Mouse (Mus musculus): ENCODE results near the gene Blmh.

The Blmh gene

DNA sequence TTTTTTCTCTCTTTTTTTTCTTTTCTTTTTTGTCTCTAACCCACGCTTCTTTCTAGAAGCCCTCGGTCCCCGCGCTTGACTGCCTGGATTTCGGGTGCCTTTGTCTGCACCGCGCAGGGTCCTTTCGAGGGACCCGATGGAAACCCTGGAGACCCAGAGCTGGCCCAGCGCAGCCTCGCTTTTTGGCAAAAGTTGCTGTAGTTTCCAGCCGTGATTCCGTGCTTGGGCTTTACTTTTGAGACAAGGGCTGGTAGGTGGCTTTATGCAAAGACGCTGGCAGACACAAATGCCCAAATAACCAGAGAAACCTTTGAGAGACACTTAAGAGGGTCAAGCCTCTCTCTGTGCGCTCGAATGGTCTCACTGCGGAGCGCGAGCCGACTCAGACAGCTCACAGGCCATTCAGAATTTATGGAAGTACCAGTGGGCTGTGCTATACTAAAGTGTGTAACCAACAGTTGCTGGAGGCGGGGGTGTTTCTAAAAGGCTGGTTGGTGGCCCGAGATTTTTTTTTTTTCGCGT lies 74.2 kb downstream of the Blmh start:
- no peak for DNase-seq (ENCODE audit: low spot score)

DNA sequence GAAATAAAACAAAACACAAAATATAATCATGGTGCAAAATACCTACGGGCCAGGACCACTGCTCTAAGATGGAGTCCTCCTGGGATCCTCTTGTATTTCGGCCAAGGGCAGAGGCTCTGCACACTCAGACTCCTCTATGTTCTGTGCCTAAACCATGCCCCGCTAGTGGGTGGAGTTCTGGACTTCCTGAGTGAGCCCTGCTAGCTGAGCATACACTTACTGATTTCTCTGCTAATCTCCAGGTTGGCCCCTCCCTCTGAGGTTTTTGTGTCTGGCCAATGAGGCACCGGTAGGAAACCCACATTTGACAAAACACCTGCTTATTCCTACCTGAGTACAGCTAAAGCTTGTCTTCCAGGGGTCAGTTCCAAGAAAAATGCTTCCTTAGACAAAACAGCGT lies 76.1 kb downstream of the Blmh start:
- no peak for DNase-seq (ENCODE audit: low spot score)

DNA sequence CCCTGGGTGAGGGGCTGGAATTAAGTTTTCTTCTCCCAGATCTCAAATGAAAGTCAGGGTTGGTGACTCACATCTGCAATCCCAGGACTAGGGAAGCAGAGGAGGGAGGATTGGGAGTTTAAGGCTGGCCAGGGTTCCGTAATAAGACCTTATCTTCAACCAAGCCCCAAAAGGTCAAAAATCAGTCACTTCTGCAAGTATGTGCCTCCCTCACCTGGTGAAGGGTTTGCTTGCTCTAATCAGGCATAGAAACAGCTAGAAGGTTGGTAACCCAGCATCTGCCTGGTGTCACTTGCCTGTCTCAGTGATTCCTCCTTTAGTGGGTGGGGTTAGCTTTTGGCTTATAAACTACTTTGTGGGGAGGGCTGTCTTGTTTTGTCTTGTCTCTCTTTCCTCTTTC lies 77.8 kb downstream of the Blmh start:
- no peak for DNase-seq (ENCODE audit: low spot score)

DNA sequence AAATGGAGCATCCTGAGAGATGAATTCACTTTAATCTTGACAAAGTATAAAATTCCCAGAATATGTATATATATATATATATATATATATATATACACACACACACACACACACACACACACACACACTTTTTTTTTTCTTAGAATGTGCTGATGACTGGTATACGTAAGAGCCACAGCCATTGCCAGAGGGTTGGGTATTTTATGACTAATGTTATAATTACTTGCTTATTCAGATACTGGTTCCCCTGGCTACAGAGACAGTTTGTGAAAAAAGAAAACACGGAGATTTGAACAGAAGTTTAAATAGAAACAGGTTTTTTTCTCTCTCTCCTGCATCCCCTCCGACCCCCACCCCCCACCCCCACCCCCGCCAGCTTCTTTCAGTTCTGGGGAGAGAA lies 81.3 kb downstream of the Blmh start:
- no peak for DNase-seq (ENCODE audit: low spot score)

DNA sequence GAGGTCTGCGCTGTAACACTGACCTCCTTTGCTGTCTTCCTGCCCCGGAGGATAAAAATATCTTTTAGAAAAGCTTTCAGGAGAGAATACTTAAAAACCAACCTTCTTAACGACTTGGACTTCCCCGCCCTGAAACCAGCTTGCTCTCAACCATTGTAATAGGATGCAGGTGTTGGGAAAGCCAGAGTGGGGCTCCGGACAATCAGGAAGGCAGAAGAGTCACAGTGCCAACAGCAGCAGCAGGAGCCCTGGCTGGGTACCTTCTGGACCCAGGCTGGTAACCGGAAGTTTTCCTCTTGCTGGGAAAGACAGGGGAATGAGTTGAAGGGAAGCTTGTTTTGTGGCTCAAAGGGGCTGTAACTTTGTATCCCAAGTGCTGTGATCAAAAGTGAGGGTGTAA lies 82.0 kb downstream of the Blmh start:
- no peak for DNase-seq (ENCODE audit: low spot score)

DNA sequence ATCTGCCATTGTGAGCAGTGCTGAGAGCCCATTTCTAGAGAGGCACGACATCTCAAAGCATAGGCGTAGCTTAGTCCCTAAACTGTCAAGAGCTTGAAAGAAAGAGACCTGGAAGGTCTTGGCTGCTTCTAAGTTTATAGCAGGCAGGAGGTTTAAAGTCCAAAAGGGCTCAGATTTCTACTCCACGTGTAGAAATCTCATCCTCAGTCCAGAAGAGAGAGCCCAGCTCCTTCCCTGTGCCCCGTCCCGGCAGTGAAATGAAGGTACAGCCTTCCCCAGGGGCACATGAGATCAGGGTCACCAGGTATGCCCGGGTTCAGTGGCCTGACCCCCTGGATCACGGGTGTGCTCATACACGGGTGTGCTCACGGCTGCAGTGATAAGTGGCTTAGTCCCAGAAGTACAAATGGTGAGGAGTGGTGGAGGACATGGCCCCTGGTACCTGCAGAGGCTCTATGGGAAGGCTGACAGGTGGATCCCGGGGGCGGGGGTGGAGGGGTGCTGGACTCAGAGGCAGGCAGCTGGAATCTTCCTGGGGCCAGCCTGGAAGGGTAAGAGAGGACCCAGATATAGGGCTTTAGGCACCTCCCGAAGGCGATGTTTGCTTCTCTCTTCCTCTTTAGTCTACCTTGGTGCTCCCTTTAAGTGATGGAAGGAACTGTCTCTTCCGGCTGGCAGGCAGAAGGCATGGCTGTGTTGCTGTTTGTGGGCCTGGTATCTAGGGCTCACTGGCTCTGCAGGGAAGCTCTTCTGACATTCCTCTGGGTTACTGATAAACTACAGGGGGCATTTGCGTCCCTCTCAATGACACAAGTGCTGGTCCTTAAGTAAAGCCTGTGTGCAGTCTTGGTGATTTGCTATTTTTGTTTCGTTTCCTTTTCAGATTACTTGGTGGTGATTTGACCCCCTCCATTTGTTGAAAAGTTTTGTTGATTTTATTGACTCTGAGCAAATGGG lies 84.7 kb downstream of the Blmh start:
- no peak for DNase-seq (ENCODE audit: low spot score)

DNA sequence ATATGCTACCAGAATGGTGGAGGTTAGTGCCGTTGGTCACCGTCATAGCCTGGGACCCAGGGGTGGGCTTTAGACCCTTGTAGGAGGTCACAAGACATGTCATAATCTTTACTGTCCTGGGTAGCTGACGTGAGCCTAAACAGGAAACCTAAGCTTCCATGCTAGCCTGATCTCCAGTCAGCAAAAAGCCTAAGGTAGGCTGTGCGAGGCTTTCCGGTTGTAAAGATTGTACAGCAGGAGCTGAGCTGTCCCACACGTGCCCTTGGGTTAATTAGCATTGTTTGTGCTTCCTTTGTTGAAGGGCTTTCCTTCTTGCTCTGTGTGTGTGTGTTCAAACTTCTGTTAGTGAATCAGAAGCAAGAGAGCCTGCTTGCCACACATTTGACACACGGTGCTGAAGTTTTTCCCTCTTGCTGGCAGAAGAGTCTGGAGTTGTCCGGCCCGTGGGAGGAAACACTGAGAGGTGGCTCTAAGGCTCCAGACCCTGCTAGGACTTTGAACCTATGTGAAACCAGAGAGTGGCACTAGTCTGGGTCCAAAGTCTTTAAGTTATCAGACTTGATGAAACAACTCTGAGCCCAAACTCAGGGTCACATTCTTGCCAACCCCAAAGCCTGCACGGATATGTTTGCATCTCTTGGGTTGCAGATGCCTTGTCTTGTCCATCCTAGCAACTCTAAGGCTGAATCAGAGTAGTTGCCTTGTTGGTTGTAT lies 86.3 kb downstream of the Blmh start:
- no peak for DNase-seq (ENCODE audit: low spot score)

DNA sequence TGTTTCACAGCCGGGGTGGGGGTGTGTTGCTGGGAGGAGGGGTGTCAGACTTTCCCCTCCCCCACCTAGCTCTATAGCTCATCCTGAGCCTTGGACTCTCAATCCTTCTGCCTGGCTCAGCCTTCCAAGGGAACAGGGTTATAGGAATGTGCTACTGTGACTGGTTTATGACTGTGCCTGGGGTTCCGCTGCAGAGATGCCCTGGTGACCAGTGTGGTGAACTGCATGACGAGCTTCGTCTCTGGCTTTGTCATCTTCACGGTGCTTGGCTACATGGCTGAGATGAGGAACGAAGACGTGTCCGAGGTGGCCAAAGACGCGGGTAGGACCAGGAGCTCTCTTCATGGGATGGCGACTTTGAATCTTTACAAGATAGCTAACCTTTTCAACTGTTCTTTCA lies 93.4 kb downstream of the Blmh start:
- no peak for DNase-seq (ENCODE audit: low spot score)

DNA sequence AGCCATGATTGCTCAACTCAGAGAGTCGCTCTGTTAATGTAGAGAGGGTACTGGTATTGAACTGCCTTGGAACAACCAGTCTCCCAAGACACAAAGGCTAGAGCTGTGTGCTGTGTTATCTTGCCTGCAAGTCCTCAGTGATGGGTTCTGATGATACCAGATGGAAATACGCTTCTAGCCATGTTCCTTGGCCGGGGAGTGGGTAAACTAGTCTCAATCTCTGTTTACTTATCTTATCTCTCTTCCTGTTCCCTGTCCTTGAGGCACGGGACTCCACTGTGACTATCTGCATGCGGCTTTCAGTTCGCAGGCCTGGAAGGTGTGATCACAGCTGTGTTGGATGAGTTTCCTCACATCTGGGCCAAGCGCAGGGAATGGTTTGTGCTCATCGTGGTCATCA lies 94.9 kb downstream of the Blmh start:
- no peak for DNase-seq (ENCODE audit: low spot score)

DNA sequence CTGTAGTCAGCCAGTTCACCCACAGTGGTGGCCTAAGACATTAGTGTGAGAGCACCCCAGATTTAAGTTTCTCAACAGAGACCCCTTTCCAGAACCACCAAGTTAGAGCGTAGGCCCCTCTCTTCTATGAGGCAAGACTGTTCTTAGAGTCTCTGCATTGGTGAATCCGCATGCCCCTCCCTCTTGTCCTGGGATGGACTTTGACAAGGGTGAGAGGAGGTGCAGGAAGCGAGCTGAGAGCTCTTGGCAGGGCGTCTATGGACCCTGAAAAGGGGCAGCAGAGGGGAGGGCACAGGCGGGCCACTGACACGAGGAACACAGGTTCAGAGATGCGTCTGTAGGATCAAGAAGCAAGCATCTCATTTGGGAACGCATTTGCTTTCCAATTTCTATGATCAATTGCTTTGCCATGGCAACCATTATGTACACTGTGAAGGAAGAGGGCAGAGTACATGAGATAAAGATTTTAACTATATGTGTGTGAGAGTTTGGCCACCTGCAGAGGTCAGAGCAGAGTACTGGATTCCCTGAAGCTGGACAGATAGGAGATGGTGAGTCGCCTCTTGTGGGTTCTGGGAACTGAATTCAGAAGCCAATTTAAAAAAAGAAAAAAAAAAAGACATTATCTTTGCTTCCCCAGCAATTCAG lies 97.3 kb downstream of the Blmh start:
- DNase-seq (ENCODE audit: low spot score) = no peak

DNA sequence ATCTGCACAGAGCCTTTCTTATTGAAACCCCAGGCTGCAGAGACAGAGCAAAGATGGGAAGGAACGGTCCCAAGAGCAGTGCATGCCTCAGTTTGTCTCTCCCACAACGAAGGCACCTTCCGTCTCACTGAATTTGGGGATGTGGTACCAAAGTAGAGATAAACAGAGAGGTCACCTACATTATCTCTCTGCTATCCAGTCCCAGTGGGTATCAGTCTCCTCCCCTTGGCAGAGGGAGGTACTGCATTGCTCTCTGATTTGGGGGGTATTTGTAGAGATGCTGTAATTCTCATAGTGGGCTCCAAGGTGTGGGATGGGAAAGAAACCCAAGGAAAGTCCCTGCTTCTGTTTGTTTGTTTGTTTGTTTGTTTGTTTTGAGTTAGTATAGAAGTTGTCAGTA lies 102.0 kb downstream of the Blmh start:
- DNase-seq (ENCODE audit: low spot score) = no peak

DNA sequence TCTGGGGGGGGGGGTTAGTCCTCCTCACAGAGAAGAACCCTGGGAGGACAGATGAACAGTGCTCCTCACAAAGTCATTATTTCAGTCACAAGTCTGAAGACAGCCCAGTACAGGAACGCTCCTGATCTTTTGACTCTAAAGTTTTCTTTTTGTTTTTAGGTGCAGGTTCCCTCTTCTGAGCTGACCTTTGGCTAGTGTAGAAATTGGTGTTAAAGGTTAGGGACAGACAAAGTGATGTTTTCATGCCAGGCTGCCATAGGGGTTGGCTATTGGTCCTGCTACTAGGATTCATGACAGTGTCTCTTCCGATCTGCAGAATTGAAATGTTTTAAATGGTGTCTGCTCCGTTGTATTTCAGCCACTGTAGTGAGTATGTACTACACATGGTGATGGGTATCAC lies 103.5 kb downstream of the Blmh start:
- no peak for DNase-seq (ENCODE audit: low spot score)

DNA sequence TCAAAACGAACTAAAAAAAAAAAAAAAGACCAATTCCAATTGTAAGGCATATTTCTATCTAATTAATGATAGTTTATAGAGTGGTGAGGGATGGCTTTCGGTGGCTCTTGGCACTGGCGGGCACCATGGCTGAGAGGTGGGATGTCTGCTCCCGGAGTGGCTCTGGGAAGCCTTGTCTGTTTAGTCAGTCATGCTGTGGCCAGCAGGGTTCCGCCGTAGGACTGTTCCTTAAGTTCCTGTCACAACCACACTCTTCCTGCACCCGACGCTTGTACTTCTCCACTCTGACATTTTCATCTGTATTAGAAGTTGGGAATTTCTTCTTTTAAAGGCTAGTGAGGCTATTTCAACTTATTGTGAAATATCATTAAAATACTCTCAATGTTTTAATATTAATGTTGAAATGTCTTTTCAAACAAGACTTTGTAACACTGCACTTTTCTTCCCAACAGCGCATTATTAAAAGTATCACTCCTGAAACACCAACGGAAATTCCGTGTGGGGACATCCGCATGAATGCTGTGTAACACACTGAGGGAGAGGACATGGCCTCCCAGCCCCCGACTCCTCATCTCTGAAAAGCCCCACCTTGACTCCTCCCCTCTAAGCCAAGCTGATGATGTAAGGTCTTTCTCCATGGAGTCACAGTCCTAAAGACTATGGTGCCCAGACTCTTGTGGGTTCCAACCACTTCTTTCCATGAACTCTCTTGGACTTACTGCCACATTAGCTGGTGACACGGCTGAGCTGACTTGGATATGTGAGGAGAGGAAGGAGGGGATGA lies 106.7 kb downstream of the Blmh start:
- no peak for DNase-seq (ENCODE audit: low spot score)
